Mouse (Mus musculus) intestine, embryonic 14.5 days (tissue): ENCODE measurements at regions not wholly inside any gene's neighbourhood (a gene's known extent, or its start where the extent isn't known, plus 50 kb on each side); places are given as distances from the start of the nearest gene placed in this dataset.

ENCODE experiments used
- ATAC-seq: fragments of 200-750 bp; cut with Nextera tagmentation; replicated peaks from 2 replicates; pipeline ENCODE4 v1.8.0; 2017; ENCODE audit warnings: low read depth, moderate number of reproducible peaks, moderate TSS enrichment, moderate library complexity; ENCODE audit not compliant: low FRiP score, low TSS enrichment
- DNase-seq: peaks from one replicate; pipeline ENCODE4 v3.0.0-alpha.2; 2018; ENCODE audit warnings: low spot score
- H3K27ac ChIP-seq: fragments of 300-500 bp; sonication (generic); 2 replicates; pipeline ENCODE4 v1.5.1; 2014; ENCODE audit warnings: low read depth, mild to moderate bottlenecking, control low read depth
- H3K27me3 ChIP-seq: fragments of 300-500 bp; sonication (generic); replicated peaks from 2 replicates; pipeline ENCODE4 v1.6.1; 2014; ENCODE audit warnings: low read length, control low read depth; ENCODE audit not compliant: control insufficient read depth, insufficient read depth
- H3K36me3 ChIP-seq: fragments of 300-500 bp; sonication (generic); 2 replicates; pipeline ENCODE4 v1.6.1; 2014; ENCODE audit warnings: low read length, control low read depth; ENCODE audit not compliant: control insufficient read depth, insufficient read depth
- H3K4me1 ChIP-seq: fragments of 300-500 bp; sonication (generic); replicated peaks from 2 replicates; pipeline ENCODE4 v1.6.1; 2014; ENCODE audit warnings: low read length, control low read depth, mixed read lengths; ENCODE audit not compliant: control insufficient read depth, insufficient read depth
- H3K4me2 ChIP-seq: fragments of 300-500 bp; sonication (generic); 2 replicates; pipeline ENCODE4 v1.6.1; 2014; ENCODE audit warnings: low read length
- H3K4me3 ChIP-seq: fragments of 300-500 bp; sonication (generic); 2 replicates; pipeline ENCODE4 v1.5.1; 2014; ENCODE audit warnings: low read depth, low read length, control low read depth, mixed read lengths
- H3K9ac ChIP-seq: fragments of 300-500 bp; sonication (generic); 2 replicates; pipeline ENCODE4 v1.6.1; 2014; ENCODE audit warnings: mild to moderate bottlenecking, low read length
- H3K9me3 ChIP-seq: fragments of 300-500 bp; sonication (generic); 2 replicates; pipeline ENCODE4 v1.6.1; 2016; ENCODE audit warnings: low read length, control low read depth; ENCODE audit not compliant: control insufficient read depth
- WGBS: fragments of 180-500 bp; shearing (Covaris S2); extraction: QIAGEN DNeasy Blood & Tissue Kit; methylation state at CpG from one replicate; pipeline ENCODE4 v1.1.7; 2014; 5-methylcytosine and 5-hydroxymethylcytosine counted together

DNA sequence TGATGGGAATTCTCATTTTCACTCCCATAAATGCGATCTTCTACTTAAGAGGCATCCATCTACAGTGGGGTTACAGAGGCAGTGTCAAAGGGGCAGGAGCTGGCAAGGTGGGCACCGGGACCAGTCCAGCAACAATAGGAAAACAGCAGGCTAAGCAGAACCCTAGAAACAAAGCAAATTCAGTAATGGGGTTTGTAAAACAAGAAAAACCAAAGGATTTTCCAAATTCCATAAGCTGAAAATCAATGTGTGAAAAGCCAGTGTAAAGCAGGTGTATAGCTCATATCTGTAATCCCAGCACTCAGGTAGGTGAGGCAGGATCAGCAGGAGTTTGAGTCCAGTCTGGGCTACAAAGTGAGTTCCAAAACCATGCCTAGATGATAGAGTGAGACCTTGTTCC lies 69.2 kb upstream of the Pitx2 start:
- Histone ChIP-seq H3K27me3 (no peaks in the 10 kb centered on the region), H3K9me3 (no peaks in the 10 kb centered on the region), H3K36me3 (no peaks in the 10 kb centered on the region), H3K4me1 (no peaks in the 10 kb centered on the region), H3K9ac (no peak overlapping the region), H3K4me2 (no peak overlapping the region), H3K4me3 (no peak overlapping the region), H3K27ac (no peak overlapping the region)
- no peak for ATAC-seq
- 90% methylated on average over 2 of the region's 2 CpGs for WGBS
- no peak for DNase-seq

DNA sequence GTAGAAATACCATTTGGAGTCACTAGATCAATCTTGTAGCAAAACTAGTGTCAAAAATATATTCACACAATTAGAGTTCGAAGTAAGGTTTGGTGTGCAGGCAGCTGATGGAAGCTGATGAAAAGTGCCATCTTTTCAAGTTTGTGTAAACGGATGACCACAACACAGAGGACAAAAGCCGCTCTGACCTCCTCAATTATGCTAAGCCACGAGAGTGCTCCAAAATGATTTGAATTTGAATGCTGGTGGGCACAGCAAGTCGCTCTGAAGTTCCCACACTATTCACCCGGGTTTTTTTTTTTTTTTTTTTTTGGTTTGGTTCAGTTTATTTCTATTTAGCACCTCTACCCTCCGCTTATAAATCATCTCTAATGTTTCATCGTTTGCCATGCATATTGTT lies 68.5 kb upstream of the Pitx2 start:
- H3K36me3 ChIP-seq, result no peaks in the 10 kb centered on the region
- no peak overlapping the region for H3K4me2 ChIP-seq
- no peak for ATAC-seq
- H3K4me1 ChIP-seq, result no peaks in the 10 kb centered on the region
- H3K27ac ChIP-seq, result no peak overlapping the region
- H3K9ac ChIP-seq, result no peak overlapping the region
- H3K4me3 ChIP-seq, result no peak overlapping the region
- H3K27me3 ChIP-seq, result no peaks in the 10 kb centered on the region
- no peaks in the 10 kb centered on the region for H3K9me3 ChIP-seq
- 73% methylated on average over 8 of the region's 8 CpGs for WGBS
- DNase-seq, result no peak

DNA sequence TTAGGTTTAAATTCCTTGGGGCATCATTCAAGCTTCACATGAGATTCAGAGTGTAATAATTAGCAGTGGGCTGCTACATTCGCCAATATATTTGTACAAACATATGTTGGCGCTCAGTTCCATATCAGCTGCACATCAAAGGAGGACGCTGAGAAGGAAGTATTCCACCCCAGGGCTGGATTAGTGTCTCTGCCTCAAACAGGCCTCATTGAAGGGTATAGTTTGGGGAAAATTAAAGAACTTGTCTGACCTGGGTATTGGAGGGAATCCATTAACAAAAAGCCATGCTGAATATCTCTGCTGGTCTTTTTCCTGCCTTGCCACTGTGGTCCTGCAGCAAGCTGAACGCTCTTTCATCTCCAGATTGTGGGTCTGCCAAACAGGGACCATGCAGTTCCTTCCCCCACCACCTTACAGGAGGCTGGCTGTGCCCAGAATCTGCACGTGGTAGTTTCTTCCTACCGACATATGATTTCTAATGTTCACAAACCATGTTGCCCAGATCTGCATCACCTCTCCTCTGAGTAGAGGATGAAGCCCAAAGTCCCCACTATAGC lies 67.7 kb upstream of the Pitx2 start:
- Histone ChIP-seq H3K9me3 (no peaks in the 10 kb centered on the region), H3K4me2 (no peak overlapping the region), H3K27me3 (no peaks in the 10 kb centered on the region), H3K4me3 (no peak overlapping the region), H3K36me3 (no peaks in the 10 kb centered on the region), H3K27ac (no peak overlapping the region), H3K9ac (no peak overlapping the region), H3K4me1 (no peaks in the 10 kb centered on the region)
- DNase-seq (no peak), ATAC-seq (no peak)
- 66% methylated on average over 6 of the region's 6 CpGs for WGBS
